Mouse (Mus musculus): ENCODE results near the gene Preb.
A peak's percentile ranks its signal among the peaks of the same experiment; 100 is the strongest.

Gene Preb

GRCm38 (mm10) chr5:30959966-30960501 is at the start of gene Preb:
TSS of gene Preb (minus strand) at chr5:30960361.
- DNase-seq = peak; percentile 98

- DNase-seq = peak; percentile 88
Observed at GRCm38 (mm10) chr5:31004184-31004583, 44.0 kb upstream of the Preb start.

GRCm38 (mm10) chr5:31001560-31001959 is 41.4 kb upstream of the Preb start:
- DNase-seq = no peak

- DNase-seq = no peak
Observed at GRCm38 (mm10) chr5:31000993-31001392, 40.8 kb upstream of the Preb start.

GRCm38 (mm10) chr5:31000122-31000521 is 40.0 kb upstream of the Preb start:
- no peak for DNase-seq

- no peak for DNase-seq
Observed at GRCm38 (mm10) chr5:30999324-30999723, 39.2 kb upstream of the Preb start.

- peak; percentile 58 for DNase-seq
Observed at GRCm38 (mm10) chr5:30998306-30998705, 38.1 kb upstream of the Preb start.

- DNase-seq = no peak
Observed at GRCm38 (mm10) chr5:30994910-30995635, 34.9 kb upstream of the Preb start.

- no peak for DNase-seq
Observed at GRCm38 (mm10) chr5:30994074-30994473, 33.9 kb upstream of the Preb start.

- DNase-seq = no peak
Observed at GRCm38 (mm10) chr5:30992980-30993676, 33.0 kb upstream of the Preb start.

- no peak for DNase-seq
Observed at GRCm38 (mm10) chr5:30982357-30982756, 22.2 kb upstream of the Preb start.

- DNase-seq = no peak
Observed at GRCm38 (mm10) chr5:30974870-30975656, 14.9 kb upstream of the Preb start.

GRCm38 (mm10) chr5:30969440-30969839 is 9.3 kb upstream of the Preb start:
- no peak for DNase-seq

GRCm38 (mm10) chr5:30968416-30968815 is 8.3 kb upstream of the Preb start, which contains the start of gene Tcf23:
TSS of gene Tcf23 (plus strand) at chr5:30968662.
- DNase-seq = peak; percentile 23

- peak; percentile 34 for DNase-seq
Observed at GRCm38 (mm10) chr5:30966189-30966588, 6.0 kb upstream of the Preb start.

GRCm38 (mm10) chr5:30963916-30964315 is 3.8 kb upstream of the Preb start:
- DNase-seq = no peak

- DNase-seq = no peak
Observed at GRCm38 (mm10) chr5:30961545-30962505, 1.7 kb upstream of the Preb start.

- DNase-seq = no peak
Observed at GRCm38 (mm10) chr5:30960814-30961213, 653 bp upstream of the Preb start.

- DNase-seq = peak; percentile 20
Observed at GRCm38 (mm10) chr5:30959198-30959854, 835 bp downstream of the Preb start.

GRCm38 (mm10) chr5:30957891-30958290 is 2.3 kb downstream of the Preb start:
- DNase-seq = no peak

- no peak for DNase-seq
Observed at GRCm38 (mm10) chr5:30955751-30956150, 4.4 kb downstream of the Preb start.

All from liver (tissue).